Mouse (Mus musculus) cerebellum, postnatal 14 days (tissue): ENCODE results near the gene Psg16.

Experiments
- DNase-seq, 2 experiments: peaks; one replicate each; pipeline ENCODE4 v3.0.0; 2021; ENCODE audit warnings: mixed read lengths in 2 of 2

Psg16 gene

GRCm38 (mm10) chr7:17135307-17135706, 61.5 kb downstream of the Psg16 start:
- no peak for DNase-seq

- DNase-seq, result no peak
These were observed 76.1 kb downstream of the Psg16 start, which contains the start of gene Ceacam3 for GRCm38 (mm10) chr7:17149931-17150330. Gene Ceacam3, plus strand, starts transcription at chr7:17150282.

GRCm38 (mm10) chr7:17155634-17156033, 81.8 kb downstream of the Psg16 start:
- DNase-seq, result peak; percentile 77 to 88

GRCm38 (mm10) chr7:17156885-17157677, 83.2 kb downstream of the Psg16 start:
- DNase-seq, result no peak

- peak; percentile 58 to 59 for DNase-seq
These were observed 85.2 kb downstream of the Psg16 start for GRCm38 (mm10) chr7:17159011-17159410.

- no peak for DNase-seq
These were observed 98.0 kb downstream of the Psg16 start for GRCm38 (mm10) chr7:17171827-17172226.
